Mouse (Mus musculus) right cerebral cortex, postnatal 10 days (tissue): Measurements from ENCODE around the gene Gm45337.
"Not testable (repeated sequence)": the region's sequence is repeated elsewhere in the genome, so short reads cannot be mapped to it uniquely, and the experiment has no call there.

ENCODE experiments used
- DNase-seq, 2 experiments: peaks; one replicate each; pipeline ENCODE4 v3.0.0; 2021; ENCODE audit warnings: low spot score in 2 of 2

Gm45337 gene

DNA sequence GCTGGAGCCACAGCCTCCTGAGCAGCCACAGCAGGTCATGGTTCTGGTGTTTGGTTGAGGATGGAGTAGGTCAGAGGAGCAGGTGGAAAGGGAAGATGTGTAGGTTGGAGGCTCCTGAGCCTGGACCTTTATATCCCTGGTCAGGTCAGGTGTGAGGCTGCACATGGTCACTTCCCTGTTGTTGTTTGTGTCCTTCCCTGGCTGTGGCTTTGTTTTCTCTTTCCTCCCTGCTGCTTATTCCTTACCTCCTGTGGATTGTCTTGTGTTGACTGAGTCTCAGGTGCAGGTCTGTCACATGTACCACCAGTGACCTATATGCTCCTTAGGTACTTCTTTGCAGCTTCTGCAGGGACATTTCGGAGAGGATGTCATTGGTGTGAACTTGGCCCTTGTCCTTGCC, at the start of gene Gm45337:
Gene Gm45337, minus strand, starts transcription at position 101 of the 400 bp plus-strand sequence.
- no peak for DNase-seq

DNA sequence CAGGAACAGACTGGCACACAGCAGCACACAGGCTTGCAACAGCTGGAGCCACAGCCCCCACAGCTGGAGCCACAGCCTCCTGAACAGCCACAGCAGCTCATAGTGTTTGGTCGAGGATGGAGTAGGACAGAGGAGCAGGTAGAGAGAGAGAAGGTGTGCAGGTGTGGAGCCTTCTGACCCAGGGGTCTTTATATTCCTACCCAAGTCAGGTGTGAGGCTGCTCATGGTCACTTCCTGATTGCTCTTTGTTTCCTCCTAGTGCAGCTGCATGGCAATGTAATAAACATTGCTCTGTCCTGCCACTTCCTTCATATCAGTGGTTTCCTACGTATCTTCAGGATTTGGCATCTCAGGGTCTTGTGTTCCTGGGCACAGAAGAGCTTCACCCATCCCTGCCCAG, 45.9 kb upstream of the Gm45337 start, which contains the start of gene Gm10153:
Gene Gm10153, minus strand, starts transcription at position 101 of the 400 bp plus-strand sequence.
- DNase-seq: no peak

- DNase-seq: no peak
Observed at GRCm38 (mm10) chr7:142188156-142188555, 43.7 kb upstream of the Gm45337 start.

DNA sequence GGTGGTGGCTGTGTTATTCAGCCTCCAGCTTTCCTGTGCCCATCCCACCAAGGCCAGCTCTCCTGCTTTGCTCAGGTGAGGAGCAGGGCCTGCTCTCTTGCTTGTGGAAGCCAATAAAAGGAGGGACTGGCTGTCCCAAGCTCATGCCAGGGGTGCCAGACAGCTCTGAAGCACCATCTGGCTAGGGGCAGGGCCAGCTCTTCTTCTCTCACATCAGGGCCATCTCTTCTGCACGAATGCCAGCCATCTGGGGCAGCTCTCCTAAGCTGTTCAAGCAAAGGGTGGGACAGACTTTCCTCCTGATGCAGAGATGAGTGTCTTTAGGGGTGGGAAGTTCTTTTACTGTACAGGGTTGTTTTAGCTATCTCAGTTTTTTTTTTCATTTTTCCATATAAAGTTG, 36.6 kb upstream of the Gm45337 start:
- DNase-seq: no peak

DNA sequence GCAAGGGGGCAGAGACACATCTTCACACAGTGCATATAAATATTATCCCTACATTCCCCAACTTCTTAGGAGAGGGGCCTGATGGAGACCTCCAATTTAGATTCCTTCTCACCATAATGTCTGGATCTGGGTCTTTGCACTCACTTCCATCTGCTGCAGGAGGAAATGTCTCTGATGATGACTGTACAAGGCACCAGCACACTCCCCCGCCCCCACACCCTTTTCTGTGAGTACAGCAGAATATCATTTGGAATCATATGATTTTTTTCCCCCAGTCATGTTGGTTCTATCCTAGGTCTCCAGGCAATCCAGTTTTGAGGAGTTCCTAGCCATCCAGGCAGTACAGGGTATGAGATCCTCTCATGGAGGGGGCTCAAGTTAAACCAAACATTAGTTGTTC, 34.3 kb upstream of the Gm45337 start:
- peak in 1 of 2 experiments; percentile 27 for DNase-seq

DNA sequence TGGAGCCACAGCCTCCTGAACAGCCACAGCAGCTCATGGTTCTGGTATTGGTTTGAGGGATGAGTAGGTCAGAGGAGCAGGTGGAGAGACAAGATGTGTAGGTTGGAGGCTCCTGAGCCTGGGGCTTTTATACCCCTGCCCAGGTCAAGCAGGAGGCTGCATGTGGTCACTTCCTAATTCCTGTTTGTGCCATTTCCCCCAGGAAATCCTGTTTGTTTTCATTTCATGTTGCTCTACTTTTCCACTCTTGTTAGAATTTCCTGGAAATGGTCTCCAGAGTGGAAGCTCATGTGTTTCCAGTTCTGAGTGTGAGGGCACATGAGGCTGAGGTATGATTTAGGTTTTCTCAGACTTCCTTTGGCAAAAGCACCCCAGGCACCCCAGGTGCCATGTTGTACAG, 31.5 kb upstream of the Gm45337 start, which contains the start of gene Krtap5-2:
Gene Krtap5-2, minus strand, starts transcription at position 101 of the 400 bp plus-strand sequence.
- DNase-seq: not testable (repeated sequence)

- peak in 1 of 2 experiments; percentile 28 for DNase-seq
Observed at GRCm38 (mm10) chr7:142169836-142170235, 25.4 kb upstream of the Gm45337 start.

DNA sequence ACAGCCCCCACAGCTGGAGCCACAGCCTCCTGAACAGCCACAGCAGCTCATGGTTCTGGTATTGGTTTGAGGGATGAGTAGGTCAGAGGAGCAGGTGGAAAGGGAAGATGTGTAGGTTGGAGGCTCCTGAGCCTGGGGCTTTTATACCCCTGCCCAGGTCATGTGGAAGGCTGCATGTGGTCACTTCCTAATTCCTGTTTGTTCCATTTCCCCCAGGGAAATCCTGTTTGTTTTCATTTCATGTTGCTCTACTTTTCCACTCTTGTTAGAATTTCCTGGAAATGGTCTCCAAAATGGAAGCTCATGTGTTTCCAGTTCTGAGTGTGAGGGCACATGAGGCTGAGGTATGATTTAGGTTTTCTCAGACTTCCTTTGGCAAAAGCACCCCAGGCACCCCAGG, 21.2 kb upstream of the Gm45337 start, which contains the start of gene Gm4553:
Gene Gm4553, minus strand, starts transcription at position 101 of the 400 bp plus-strand sequence.
- not testable (repeated sequence) for DNase-seq

- DNase-seq: no peak
Observed at GRCm38 (mm10) chr7:142159366-142159765, 15.0 kb upstream of the Gm45337 start.

DNA sequence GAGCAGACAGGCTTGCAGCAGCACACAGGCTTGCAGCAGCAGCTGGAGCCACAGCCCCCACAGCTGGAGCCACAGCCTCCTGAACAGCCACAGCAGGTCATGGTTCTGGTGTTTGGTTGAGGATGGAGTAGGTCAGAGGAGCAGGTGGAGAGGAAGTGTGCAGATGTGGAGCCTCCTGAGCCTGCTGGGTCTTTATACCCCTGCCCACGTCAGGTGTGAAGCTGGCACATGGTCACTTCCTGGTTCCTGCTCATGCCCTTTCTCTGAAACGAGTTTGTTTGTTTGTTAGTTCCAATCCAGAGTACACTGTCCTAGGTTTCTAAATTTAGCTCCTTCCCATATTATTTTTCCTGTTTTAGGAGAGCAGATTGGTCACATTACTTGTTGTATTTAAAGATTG, 12.6 kb upstream of the Gm45337 start, which contains the start of gene Gm29735:
Gene Gm29735, minus strand, starts transcription at position 101 of the 400 bp plus-strand sequence.
- not testable (repeated sequence) for DNase-seq

DNA sequence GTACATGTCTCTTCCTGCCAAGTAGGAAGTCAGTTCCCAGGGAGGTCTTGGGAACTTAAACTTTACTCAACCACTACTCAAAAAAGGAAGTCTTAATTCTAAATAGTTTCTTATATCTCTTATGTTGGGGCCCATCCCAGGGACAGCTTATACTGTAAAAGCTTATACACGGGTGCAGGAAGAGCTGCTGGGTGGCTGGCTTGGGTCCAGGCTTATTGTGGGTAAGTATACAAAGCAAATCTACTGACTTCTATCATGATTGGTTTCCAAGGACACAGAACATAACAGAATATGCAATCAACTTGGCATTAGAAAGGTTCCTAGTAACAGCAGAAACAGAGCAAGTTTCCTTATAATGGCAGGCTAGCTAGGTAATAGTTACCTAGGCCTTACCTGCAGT, 10.9 kb upstream of the Gm45337 start:
- DNase-seq: no peak

- DNase-seq: no peak
Observed at GRCm38 (mm10) chr7:142152191-142152590, 7.8 kb upstream of the Gm45337 start.

GRCm38 (mm10) chr7:142148633-142149032, 4.2 kb upstream of the Gm45337 start:
- no peak for DNase-seq

- peak; percentile 30 to 50 for DNase-seq
Observed at GRCm38 (mm10) chr7:142146033-142146432, 1.6 kb upstream of the Gm45337 start.

- DNase-seq: no peak
Observed at GRCm38 (mm10) chr7:142145413-142145940, 1.1 kb upstream of the Gm45337 start.

DNA sequence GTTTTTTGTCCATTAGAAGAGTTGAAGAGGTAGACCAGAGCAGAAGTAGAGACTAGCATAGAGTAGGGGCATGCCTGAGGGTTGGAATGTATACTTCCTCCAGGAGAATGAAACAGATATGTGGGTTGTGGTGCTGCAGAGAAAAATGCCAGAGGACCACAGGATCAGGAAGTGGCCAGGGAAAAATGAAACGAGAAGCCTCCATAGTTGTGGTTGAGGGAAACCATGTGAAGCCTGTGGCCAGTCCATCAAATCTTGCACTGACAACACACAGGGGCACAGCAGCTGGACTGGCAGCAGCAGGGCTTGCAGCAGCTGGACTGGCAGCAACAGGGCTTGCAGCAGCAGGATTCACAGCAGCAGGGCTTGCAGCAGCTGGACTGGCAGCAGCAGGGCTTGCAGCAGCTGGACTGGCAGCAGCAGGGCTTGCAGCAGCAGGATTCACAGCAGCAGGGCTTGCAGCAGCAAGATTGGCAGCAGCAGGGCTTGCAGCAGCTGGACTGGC, 849 bp downstream of the Gm45337 start:
- DNase-seq: not testable (repeated sequence)

GRCm38 (mm10) chr7:142140696-142141095, 3.7 kb downstream of the Gm45337 start:
- DNase-seq: no peak

GRCm38 (mm10) chr7:142135934-142136333, 8.5 kb downstream of the Gm45337 start, which contains the start of gene Gm39115:
TSS of gene Gm39115 (minus strand) at chr7:142136034.
- DNase-seq: not testable (repeated sequence)

DNA sequence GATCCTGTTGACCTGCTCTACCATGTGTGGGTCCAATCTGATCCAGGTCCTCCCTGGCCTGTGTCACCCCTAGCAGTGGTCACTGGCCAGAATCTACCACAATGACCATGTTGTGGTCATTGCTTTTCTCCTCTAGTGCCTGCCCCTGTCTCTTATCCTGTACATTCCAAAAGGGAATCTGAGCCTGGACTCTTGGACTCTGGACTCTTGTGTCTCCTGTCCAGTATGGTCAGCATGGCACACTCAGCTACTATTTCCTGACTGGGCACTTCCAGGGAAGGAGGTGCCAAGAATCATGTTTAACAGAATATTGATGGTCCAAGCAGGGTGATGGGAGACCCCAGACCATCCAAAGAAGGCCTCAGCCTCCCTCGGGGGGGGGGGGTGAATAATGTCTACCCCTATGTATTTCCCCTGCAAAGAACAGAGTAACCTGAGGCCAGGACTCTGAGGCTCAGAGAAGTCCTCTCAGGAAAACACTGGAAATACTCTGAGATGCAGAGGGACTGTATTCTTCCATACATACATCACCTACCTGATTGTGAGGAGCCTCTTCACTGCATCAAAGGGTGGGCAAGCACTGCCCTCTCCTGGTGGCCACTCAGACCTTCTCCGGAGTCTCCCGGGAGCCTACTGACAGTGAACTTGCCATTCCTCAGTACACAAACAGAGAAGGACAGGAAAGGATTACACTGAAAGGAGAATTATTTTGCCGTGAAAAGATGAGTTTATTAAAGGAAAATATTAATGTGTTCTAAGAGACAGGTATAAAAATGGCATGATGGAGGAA, 10.0 kb downstream of the Gm45337 start:
- peak; percentile 37 to 55 for DNase-seq

DNA sequence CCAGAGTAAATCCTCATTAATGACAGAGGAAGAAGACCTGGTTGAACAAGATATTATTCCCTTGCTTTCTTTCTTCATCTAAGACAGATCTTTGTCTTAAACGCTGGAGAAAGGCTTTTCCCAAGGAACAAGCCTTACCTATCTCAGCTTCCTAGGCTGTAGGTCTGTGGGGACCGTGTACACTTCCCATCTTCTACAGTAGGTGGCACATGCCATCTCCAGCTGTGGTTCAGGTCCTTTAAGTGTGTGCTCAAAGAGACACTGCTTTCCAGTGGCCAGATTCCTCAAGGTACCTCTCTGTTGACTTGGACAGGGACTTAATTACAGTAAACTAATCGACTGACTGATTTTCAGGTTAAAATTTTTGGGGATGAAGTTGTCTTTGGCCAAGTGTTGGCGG, 15.6 kb downstream of the Gm45337 start:
- DNase-seq: no peak

DNA sequence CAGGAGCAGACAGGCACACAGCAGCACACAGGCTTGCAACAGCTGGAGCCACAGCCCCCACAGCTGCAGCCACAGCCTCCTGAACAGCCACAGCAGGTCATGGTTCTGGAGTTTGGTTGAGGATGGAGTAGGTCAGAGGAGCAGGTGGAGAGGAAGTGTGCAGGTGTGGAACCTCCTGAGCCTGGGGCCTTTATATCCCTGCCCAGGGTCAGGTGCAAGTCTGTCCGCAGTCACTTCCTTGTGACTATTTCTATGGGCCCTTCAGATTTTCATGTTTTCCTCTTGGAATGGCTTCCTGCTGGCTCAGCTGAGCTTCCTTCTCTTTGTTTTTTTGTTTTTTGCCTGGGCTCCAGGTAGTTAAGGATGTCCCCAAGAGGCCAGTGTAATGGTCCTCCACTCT, 23.8 kb downstream of the Gm45337 start, which contains the start of gene Gm45618:
Gene Gm45618, minus strand, starts transcription at position 101 of the 400 bp plus-strand sequence.
- DNase-seq: not testable (repeated sequence)

DNA sequence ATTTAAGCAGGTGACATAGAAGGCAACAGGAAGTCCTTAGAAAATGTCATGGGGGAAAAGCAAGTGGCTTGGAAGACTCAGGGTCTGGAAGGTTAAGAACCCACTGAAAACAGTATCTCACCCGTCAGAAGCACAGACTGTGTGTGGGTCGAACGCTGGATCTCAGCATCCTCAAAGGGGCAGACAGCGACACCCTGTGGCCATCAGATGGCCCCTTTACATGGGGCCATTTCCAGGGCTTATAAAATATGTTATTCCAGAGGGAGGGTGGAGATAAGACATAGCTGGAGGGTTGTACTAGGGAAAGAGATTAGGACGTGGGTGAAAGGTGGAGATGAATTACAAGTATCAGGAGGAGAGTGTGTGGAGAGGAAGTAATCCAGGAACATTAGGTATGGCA, 24.8 kb downstream of the Gm45337 start:
- DNase-seq: peak in 1 of 2 experiments; percentile 34
